Mouse (Mus musculus): ENCODE measurements around the gene Rbbp6. TPM values are rescaled to one million over a fixed set of nuclear protein-coding genes. Genes with fewer than 3 reads are reported as not detected.

Rbbp6 gene
- total and polyA plus RNA-seq, 2 experiments from 2014 or later: 13.2 to 14.9 TPM

DNA sequence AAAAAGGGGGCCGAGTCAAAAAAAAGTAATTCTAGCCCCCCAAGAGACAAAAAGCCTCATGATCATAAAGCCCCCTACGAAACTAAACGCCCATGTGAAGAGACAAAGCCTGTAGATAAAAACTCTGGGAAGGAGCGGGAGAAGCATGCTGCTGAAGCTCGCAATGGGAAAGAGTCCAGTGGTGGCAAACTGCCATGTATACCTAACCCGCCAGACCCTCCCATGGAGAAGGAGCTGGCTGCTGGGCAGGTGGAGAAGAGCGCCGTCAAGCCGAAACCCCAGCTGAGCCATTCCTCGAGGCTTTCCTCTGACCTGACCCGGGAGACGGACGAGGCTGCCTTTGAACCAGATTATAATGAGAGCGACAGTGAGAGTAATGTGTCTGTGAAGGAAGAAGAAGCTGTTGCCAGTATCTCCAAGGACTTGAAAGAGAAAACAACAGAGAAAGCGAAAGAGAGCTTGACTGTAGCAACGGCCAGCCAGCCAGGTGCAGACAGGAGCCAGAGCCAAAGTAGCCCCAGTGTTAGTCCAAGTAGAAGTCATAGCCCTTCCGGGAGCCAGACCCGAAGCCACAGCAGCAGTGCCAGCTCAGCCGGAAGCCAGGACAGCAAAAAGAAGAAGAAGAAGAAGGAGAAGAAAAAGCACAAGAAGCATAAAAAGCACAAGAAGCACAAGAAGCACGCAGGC is 36.0 kb downstream of the Rbbp6 start:
- no peak overlapping the region for H3K4me3 ChIP-seq (ENCODE audit: low read depth, low read length)
- TF ChIP-seq CTCF (IDR thresholded peaks at IDR 0.05; ENCODE audit: low read depth): no peak
- no peak for TF ChIP-seq EP300 (IDR thresholded peaks at IDR 0.05; ENCODE audit: low read depth)

DNA sequence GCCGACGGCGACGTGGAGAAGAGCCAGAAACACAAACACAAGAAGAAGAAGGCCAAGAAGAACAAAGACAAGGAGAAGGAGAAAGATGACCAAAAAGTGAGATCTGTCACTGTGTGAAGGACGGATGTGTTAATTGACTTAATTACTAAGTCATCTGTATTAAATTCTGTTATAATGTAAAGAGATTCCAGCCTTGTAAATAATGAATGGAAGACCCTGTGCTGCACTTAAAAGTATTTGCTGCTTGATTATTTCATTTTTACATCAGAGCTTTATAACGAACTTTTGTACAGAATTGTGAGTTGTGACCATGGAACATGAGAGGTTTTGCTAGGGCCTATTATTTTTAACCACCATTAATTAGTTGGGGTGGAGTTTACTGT is 36.5 kb downstream of the Rbbp6 start:
- ATAC-seq (ENCODE audit: insufficient read depth, low read depth) (no peak), DNase-seq (ENCODE audit: low spot score) (no peak)
- no peak overlapping the region for H3K4me3 ChIP-seq (ENCODE audit: low read depth, low read length)
- H3K36me3 ChIP-seq (replicated peaks; ENCODE audit: control insufficient read depth, insufficient read depth, low read length): peaks cover 68% of the 10 kb centered on the region
- H3K9ac ChIP-seq (replicated peaks; ENCODE audit: low read depth, low read length): no peak overlapping the region
- H3K4me2 ChIP-seq (ENCODE audit: low read depth, low read length): no peak overlapping the region
- 94% methylated on average over 6 of the region's 6 CpGs for WGBS
- H3K4me1 ChIP-seq (ENCODE audit: control insufficient read depth, insufficient read depth): no peaks in the 10 kb centered on the region
- TF ChIP-seq EP300 (IDR thresholded peaks at IDR 0.05; ENCODE audit: low read depth) (no peak), CTCF (IDR thresholded peaks at IDR 0.05; ENCODE audit: low read depth) (no peak)
- H3K27me3 ChIP-seq (ENCODE audit: control insufficient read depth, insufficient read depth, low read length): no peaks in the 10 kb centered on the region
- no peak overlapping the region for H3K27ac ChIP-seq (ENCODE audit: low read depth)
- H3K9me3 ChIP-seq (replicated peaks; ENCODE audit: control insufficient read depth, low read length): no peaks in the 10 kb centered on the region

More for the DNA sequence above, 36.0 kb downstream of the Rbbp6 start:
- H3K27me3 ChIP-seq (ENCODE audit: control insufficient read depth, insufficient read depth, low read length): no peaks in the 10 kb centered on the region
- H3K4me2 ChIP-seq (ENCODE audit: low read depth, low read length): no peak overlapping the region
- no peaks in the 10 kb centered on the region for H3K4me1 ChIP-seq (ENCODE audit: control insufficient read depth, insufficient read depth)
- no peak for ATAC-seq (ENCODE audit: insufficient read depth, low read depth)
- H3K9ac ChIP-seq (replicated peaks; ENCODE audit: low read depth, low read length): no peak overlapping the region
- 81% methylated on average over 20 of the region's 20 CpGs for WGBS
- peaks cover 73% of the 10 kb centered on the region for H3K36me3 ChIP-seq (replicated peaks; ENCODE audit: control insufficient read depth, insufficient read depth, low read length)
- no peaks in the 10 kb centered on the region for H3K9me3 ChIP-seq (replicated peaks; ENCODE audit: control insufficient read depth, low read length)
- no peak overlapping the region for H3K27ac ChIP-seq (ENCODE audit: low read depth)
- no peak for DNase-seq (ENCODE audit: low spot score)

GRCm38 (mm10) chr7:123003207-123003606 is 37.7 kb downstream of the Rbbp6 start:
- TF ChIP-seq CTCF (IDR thresholded peaks at IDR 0.05; ENCODE audit: low read depth): no peak
- TF ChIP-seq EP300 (IDR thresholded peaks at IDR 0.05; ENCODE audit: low read depth): no peak
- no peak for DNase-seq (ENCODE audit: low spot score)
- Histone ChIP-seq H3K27ac (ENCODE audit: low read depth) (no peak overlapping the region), H3K4me1 (ENCODE audit: control insufficient read depth, insufficient read depth) (no peaks in the 10 kb centered on the region), H3K9ac (replicated peaks; ENCODE audit: low read depth, low read length) (no peak overlapping the region), H3K9me3 (replicated peaks; ENCODE audit: control insufficient read depth, low read length) (no peaks in the 10 kb centered on the region), H3K4me3 (ENCODE audit: low read depth, low read length) (no peak overlapping the region), H3K36me3 (replicated peaks; ENCODE audit: control insufficient read depth, insufficient read depth, low read length) (peaks cover 59% of the 10 kb centered on the region), H3K27me3 (ENCODE audit: control insufficient read depth, insufficient read depth, low read length) (no peaks in the 10 kb centered on the region), H3K4me2 (ENCODE audit: low read depth, low read length) (no peak overlapping the region)
- 69% methylated on average over 4 of the region's 4 CpGs for WGBS
- ATAC-seq (ENCODE audit: insufficient read depth, low read depth): no peak

DNA sequence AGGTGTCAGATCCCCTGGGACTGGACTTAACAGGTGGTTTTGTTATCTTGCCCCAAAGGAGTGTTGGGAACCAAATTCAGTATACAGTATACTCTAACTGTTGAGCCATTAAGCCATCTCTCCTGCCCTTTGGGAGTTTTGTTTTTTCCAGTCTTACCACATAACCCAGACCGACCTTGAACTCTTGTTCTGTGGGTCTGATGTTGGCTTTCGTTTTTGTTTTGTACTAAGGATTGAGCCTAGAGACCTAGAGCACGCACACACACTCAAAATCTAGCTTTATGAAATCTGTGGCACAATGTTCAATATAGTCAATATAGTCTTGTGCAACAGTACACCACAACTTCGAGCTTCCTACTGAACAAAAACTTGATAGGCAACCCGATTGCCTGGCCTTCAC is 39.0 kb downstream of the Rbbp6 start:
- no peaks in the 10 kb centered on the region for H3K4me1 ChIP-seq (ENCODE audit: control insufficient read depth, insufficient read depth)
- H3K27ac ChIP-seq (ENCODE audit: low read depth): no peak overlapping the region
- no peak overlapping the region for H3K4me3 ChIP-seq (ENCODE audit: low read depth, low read length)
- no peaks in the 10 kb centered on the region for H3K9me3 ChIP-seq (replicated peaks; ENCODE audit: control insufficient read depth, low read length)
- H3K4me2 ChIP-seq (ENCODE audit: low read depth, low read length): no peak overlapping the region
- no peak for TF ChIP-seq CTCF (IDR thresholded peaks at IDR 0.05; ENCODE audit: low read depth)
- no peak for TF ChIP-seq EP300 (IDR thresholded peaks at IDR 0.05; ENCODE audit: low read depth)
- peaks cover 46% of the 10 kb centered on the region for H3K36me3 ChIP-seq (replicated peaks; ENCODE audit: control insufficient read depth, insufficient read depth, low read length)
- WGBS: 96% methylated on average over 5 of the region's 5 CpGs
- DNase-seq (ENCODE audit: low spot score): no peak
- ATAC-seq (ENCODE audit: insufficient read depth, low read depth): no peak
- no peaks in the 10 kb centered on the region for H3K27me3 ChIP-seq (ENCODE audit: control insufficient read depth, insufficient read depth, low read length)
- H3K9ac ChIP-seq (replicated peaks; ENCODE audit: low read depth, low read length): no peak overlapping the region

GRCm38 (mm10) chr7:123006251-123006650 is 40.8 kb downstream of the Rbbp6 start:
- no peak overlapping the region for H3K9ac ChIP-seq (replicated peaks; ENCODE audit: low read depth, low read length)
- no peaks in the 10 kb centered on the region for H3K4me1 ChIP-seq (ENCODE audit: control insufficient read depth, insufficient read depth)
- H3K27me3 ChIP-seq (ENCODE audit: control insufficient read depth, insufficient read depth, low read length): no peaks in the 10 kb centered on the region
- WGBS: 58% methylated on average over 2 of the region's 2 CpGs
- ATAC-seq (ENCODE audit: insufficient read depth, low read depth) (no peak), DNase-seq (ENCODE audit: low spot score) (no peak)
- H3K27ac ChIP-seq (ENCODE audit: low read depth): no peak overlapping the region
- H3K36me3 ChIP-seq (replicated peaks; ENCODE audit: control insufficient read depth, insufficient read depth, low read length): peaks cover 30% of the 10 kb centered on the region
- no peak overlapping the region for H3K4me3 ChIP-seq (ENCODE audit: low read depth, low read length)
- H3K4me2 ChIP-seq (ENCODE audit: low read depth, low read length): no peak overlapping the region
- no peak for TF ChIP-seq CTCF (IDR thresholded peaks at IDR 0.05; ENCODE audit: low read depth)
- TF ChIP-seq EP300 (IDR thresholded peaks at IDR 0.05; ENCODE audit: low read depth): no peak
- H3K9me3 ChIP-seq (replicated peaks; ENCODE audit: control insufficient read depth, low read length): no peaks in the 10 kb centered on the region

- H3K4me2 ChIP-seq (ENCODE audit: low read depth, low read length): no peak overlapping the region
- peaks cover 21% of the 10 kb centered on the region for H3K36me3 ChIP-seq (replicated peaks; ENCODE audit: control insufficient read depth, insufficient read depth, low read length)
- no peak overlapping the region for H3K27ac ChIP-seq (ENCODE audit: low read depth)
- H3K9ac ChIP-seq (replicated peaks; ENCODE audit: low read depth, low read length): no peak overlapping the region
- H3K27me3 ChIP-seq (ENCODE audit: control insufficient read depth, insufficient read depth, low read length): no peaks in the 10 kb centered on the region
- 53% methylated on average over 4 of the region's 4 CpGs for WGBS
- no peaks in the 10 kb centered on the region for H3K4me1 ChIP-seq (ENCODE audit: control insufficient read depth, insufficient read depth)
- H3K4me3 ChIP-seq (ENCODE audit: low read depth, low read length): no peak overlapping the region
- TF ChIP-seq EP300 (IDR thresholded peaks at IDR 0.05; ENCODE audit: low read depth) (no peak), CTCF (IDR thresholded peaks at IDR 0.05; ENCODE audit: low read depth) (no peak)
- H3K9me3 ChIP-seq (replicated peaks; ENCODE audit: control insufficient read depth, low read length): no peaks in the 10 kb centered on the region
- ATAC-seq (ENCODE audit: insufficient read depth, low read depth) (no peak), DNase-seq (ENCODE audit: low spot score) (no peak)
Observed at GRCm38 (mm10) chr7:123007743-123008142, 42.3 kb downstream of the Rbbp6 start.

Data from heart, postnatal 0 days (tissue).